Mouse (Mus musculus): ENCODE results near the gene Ndufa13. TPM values are rescaled to one million over a fixed set of nuclear protein-coding genes. Genes with fewer than 3 reads are reported as not detected.

Gene Ndufa13
- polyA plus RNA-seq, 1 experiment from 2014 or later = 96.9 TPM

DNA sequence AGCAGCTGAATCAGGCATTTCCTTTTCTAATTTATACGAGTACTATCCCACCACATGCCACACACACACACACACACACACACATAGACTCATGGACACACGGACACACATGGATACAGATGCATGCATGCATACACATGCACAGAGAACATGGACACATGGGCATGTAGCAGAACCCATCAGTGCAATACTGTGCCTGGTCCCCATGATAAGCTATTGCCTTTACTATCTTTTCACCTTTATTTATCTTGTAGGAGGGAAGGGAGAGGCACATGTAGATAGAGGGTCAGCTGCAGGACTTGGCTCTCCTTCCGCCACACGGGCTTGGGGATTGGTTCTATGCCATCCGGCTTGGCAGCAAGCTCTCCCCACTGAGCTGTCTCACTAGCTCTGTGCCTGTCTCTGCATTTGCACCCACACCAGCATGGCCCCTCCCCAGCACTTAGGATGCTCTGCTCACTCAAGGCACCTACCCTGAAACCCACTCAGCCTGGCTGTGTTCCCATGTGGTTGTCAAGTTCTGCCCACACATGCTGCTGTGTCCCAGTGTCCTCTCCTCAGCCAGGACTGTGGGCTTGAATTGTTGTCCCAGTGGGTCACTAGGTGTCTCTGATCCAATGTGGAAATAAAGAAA lies 38.9 kb downstream of the Ndufa13 start:
- Histone ChIP-seq H3K4me1 (replicated peaks) (peaks cover 16% of the 10 kb centered on the region), H3K9me3 (replicated peaks) (no peaks in the 10 kb centered on the region)
- WGBS (ENCODE audit: insufficient replicate concordance) = 38% methylated on average over 5 of the region's 5 CpGs

DNA sequence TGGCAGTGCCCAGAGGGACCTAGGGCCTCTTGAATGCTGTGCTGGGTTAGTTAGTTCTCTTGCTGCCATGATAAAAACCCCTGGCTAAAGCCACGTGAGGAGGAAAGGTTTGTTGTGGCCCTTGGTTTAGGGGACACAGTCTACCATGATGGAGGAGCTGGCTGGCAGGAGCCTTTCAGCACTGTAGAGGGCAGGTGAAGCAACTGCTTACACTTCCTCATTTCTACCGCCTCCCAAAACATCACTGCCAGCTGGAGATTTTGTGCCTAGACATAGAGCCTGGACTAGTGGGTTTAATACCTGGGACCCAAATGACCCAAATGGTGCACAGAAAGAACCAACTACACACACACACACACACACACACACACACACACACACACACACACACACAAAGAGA lies 41.1 kb downstream of the Ndufa13 start:
- H3K9me3 ChIP-seq (replicated peaks) = no peaks in the 10 kb centered on the region
- H3K9ac ChIP-seq = no peak overlapping the region
- no peak overlapping the region for H3K27ac ChIP-seq (replicated peaks)
- ATAC-seq (ENCODE audit: insufficient read depth) = no peak
- 32% methylated on average over 2 of the region's 2 CpGs for WGBS (ENCODE audit: insufficient replicate concordance)
- peaks cover 16% of the 10 kb centered on the region for H3K4me1 ChIP-seq (replicated peaks)
- no peaks in the 10 kb centered on the region for H3K36me3 ChIP-seq (replicated peaks)
- H3K4me2 ChIP-seq = no peak overlapping the region
- H3K27me3 ChIP-seq = no peaks in the 10 kb centered on the region
- H3K4me3 ChIP-seq (replicated peaks) = no peak overlapping the region

More for the DNA sequence above, 38.9 kb downstream of the Ndufa13 start:
- ATAC-seq (ENCODE audit: insufficient read depth) = peak; percentile 44
- H3K9ac ChIP-seq = no peak overlapping the region
- no peaks in the 10 kb centered on the region for H3K36me3 ChIP-seq (replicated peaks)
- H3K4me2 ChIP-seq = no peak overlapping the region
- no peak overlapping the region for H3K27ac ChIP-seq (replicated peaks)
- H3K27me3 ChIP-seq = no peaks in the 10 kb centered on the region
- no peak overlapping the region for H3K4me3 ChIP-seq (replicated peaks)

- Histone ChIP-seq H3K9ac (no peak overlapping the region), H3K4me1 (replicated peaks) (peaks cover 16% of the 10 kb centered on the region), H3K27me3 (no peaks in the 10 kb centered on the region), H3K27ac (replicated peaks) (no peak overlapping the region), H3K4me2 (no peak overlapping the region), H3K36me3 (replicated peaks) (no peaks in the 10 kb centered on the region), H3K4me3 (replicated peaks) (no peak overlapping the region), H3K9me3 (replicated peaks) (no peaks in the 10 kb centered on the region)
- WGBS (ENCODE audit: insufficient replicate concordance) = 61% methylated on average over 4 of the region's 4 CpGs
- no peak for ATAC-seq (ENCODE audit: insufficient read depth)
Measured at GRCm38 (mm10) chr8:69860807-69861206, 41.6 kb downstream of the Ndufa13 start.

GRCm38 (mm10) chr8:69853869-69854268 lies 48.5 kb downstream of the Ndufa13 start:
- ATAC-seq (ENCODE audit: insufficient read depth) = no peak
- Histone ChIP-seq H3K4me1 (replicated peaks) (peaks cover 16% of the 10 kb centered on the region), H3K9me3 (replicated peaks) (no peaks in the 10 kb centered on the region), H3K36me3 (replicated peaks) (no peaks in the 10 kb centered on the region), H3K4me3 (replicated peaks) (no peak overlapping the region), H3K4me2 (no peak overlapping the region), H3K27ac (replicated peaks) (no peak overlapping the region), H3K27me3 (no peaks in the 10 kb centered on the region), H3K9ac (no peak overlapping the region)
- WGBS (ENCODE audit: insufficient replicate concordance) = 76% methylated on average over 10 of the region's 10 CpGs

DNA sequence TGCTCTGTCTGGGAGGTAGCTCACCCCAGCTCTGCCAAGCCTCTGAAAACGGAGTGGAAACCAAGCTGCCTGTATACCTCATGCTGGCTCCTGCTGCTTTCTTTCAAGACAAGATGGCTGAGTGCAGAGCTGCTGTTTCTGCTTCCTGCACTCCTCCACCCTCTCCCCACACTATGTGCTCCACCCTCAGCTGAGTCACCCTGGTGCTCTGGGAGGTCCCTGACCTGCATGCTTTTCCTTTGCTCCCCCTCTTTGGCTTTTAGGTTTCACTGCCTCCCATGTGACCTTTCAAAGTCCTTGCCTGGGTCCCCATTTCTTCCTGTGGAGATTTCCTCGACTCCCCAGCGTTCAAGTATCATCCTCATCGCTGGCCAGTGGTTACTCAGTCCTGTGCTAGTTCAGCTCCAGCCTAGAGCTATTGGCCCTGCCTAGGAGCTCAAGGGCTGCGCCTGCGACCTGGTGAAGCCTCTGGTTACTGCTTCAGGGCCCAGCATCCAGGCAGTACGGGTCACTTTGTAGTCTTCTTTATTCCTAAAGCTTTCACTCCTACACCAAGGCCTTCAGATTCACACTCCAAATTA lies 51.3 kb downstream of the Ndufa13 start:
- ATAC-seq (ENCODE audit: insufficient read depth) = peak; percentile 85
- WGBS (ENCODE audit: insufficient replicate concordance) = 63% methylated on average over 7 of the region's 7 CpGs
- Histone ChIP-seq H3K9me3 (replicated peaks) (no peaks in the 10 kb centered on the region), H3K9ac (no peak overlapping the region), H3K27me3 (no peaks in the 10 kb centered on the region), H3K4me1 (replicated peaks) (peaks cover 16% of the 10 kb centered on the region), H3K36me3 (replicated peaks) (no peaks in the 10 kb centered on the region), H3K4me3 (replicated peaks) (no peak overlapping the region), H3K4me2 (peak overlapping the region; percentile 44), H3K27ac (replicated peaks) (peak overlapping the region; percentile 72)

- Histone ChIP-seq H3K9me3 (replicated peaks) (no peaks in the 10 kb centered on the region), H3K4me3 (replicated peaks) (no peak overlapping the region), H3K4me1 (replicated peaks) (peaks cover 16% of the 10 kb centered on the region), H3K4me2 (no peak overlapping the region), H3K9ac (no peak overlapping the region), H3K27ac (replicated peaks) (no peak overlapping the region), H3K36me3 (replicated peaks) (no peaks in the 10 kb centered on the region), H3K27me3 (no peaks in the 10 kb centered on the region)
- no peak for ATAC-seq (ENCODE audit: insufficient read depth)
- WGBS (ENCODE audit: insufficient replicate concordance) = 25% methylated on average over 3 of the region's 3 CpGs
Measured at GRCm38 (mm10) chr8:69849899-69850298, 52.5 kb downstream of the Ndufa13 start.

GRCm38 (mm10) chr8:69848951-69849350 lies 53.4 kb downstream of the Ndufa13 start:
- Histone ChIP-seq H3K27me3 (no peaks in the 10 kb centered on the region), H3K4me3 (replicated peaks) (no peak overlapping the region), H3K9ac (no peak overlapping the region), H3K9me3 (replicated peaks) (no peaks in the 10 kb centered on the region), H3K4me2 (no peak overlapping the region), H3K4me1 (replicated peaks) (peaks cover 16% of the 10 kb centered on the region), H3K27ac (replicated peaks) (no peak overlapping the region), H3K36me3 (replicated peaks) (no peaks in the 10 kb centered on the region)
- WGBS (ENCODE audit: insufficient replicate concordance) = 62% methylated on average over 8 of the region's 8 CpGs
- no peak for ATAC-seq (ENCODE audit: insufficient read depth)

DNA sequence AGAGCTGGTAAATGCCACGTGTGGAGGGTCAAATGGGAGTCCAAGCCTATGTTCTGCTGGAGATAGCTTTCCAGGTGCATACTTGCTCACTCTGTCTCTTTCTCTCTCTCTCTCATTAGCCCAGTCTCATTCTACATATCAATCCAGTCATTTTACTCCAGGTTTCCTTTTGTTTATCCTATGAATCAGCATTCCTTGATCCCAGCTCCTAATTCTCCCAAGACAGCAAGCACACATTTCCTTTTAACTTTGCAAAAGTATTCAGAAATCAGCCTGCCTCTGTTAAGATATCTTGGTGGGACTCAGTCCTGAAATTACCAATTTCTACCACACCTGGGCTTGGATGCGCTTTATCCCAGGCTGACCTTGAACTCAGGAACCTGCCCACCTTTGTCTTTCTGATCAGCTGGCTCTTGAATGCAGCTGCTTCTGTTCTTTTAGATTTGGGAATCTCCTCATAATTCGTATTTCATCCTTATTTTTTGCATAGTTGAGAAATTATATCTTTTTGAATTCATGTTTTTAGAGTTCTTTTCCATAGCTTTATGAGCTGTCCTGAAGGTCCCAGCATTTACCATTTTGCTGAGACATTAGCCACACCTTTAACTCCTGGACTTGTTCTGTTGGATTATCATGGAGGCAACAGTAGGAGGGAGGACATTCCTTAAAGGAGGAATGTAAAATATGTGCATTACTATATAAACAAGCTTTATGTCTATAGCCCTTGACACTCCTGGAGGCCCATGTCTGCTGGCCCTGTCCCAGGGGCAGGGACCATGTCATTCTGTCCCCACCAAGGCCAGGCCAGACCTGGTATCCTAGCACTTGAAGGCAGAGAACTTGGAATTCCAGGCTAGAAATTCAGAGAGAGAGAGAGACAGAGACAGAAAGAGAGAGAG lies 54.9 kb downstream of the Ndufa13 start:
- peaks cover 16% of the 10 kb centered on the region for H3K4me1 ChIP-seq (replicated peaks)
- H3K27ac ChIP-seq (replicated peaks) = no peak overlapping the region
- 48% methylated on average over 3 of the region's 3 CpGs for WGBS (ENCODE audit: insufficient replicate concordance)
- H3K4me2 ChIP-seq = no peak overlapping the region
- H3K9me3 ChIP-seq (replicated peaks) = no peaks in the 10 kb centered on the region
- H3K27me3 ChIP-seq = no peaks in the 10 kb centered on the region
- H3K36me3 ChIP-seq (replicated peaks) = no peaks in the 10 kb centered on the region
- no peak overlapping the region for H3K9ac ChIP-seq
- no peak overlapping the region for H3K4me3 ChIP-seq (replicated peaks)
- ATAC-seq (ENCODE audit: insufficient read depth) = no peak

Other genes with a start within 250 kb of the Ndufa13 start
- 0.44 and 0.54 TPM in 2 replicates for gene Zfp964, start 248.1 kb downstream of the Ndufa13 start, polyA plus RNA-seq (2015; fragmentation: Nextera tagmentation; extraction: Ambion mirVana)
- 10.7 and 11.3 TPM in 2 replicates for gene Zfp869, start 191.8 kb downstream of the Ndufa13 start, polyA plus RNA-seq (2015; fragmentation: Nextera tagmentation; extraction: Ambion mirVana)
- gene Zfp963, start 152.6 kb downstream of the Ndufa13 start, polyA plus RNA-seq (2015; fragmentation: Nextera tagmentation; extraction: Ambion mirVana) = 2.0 and 2.2 TPM in 2 replicates
- gene Gm20422, start 127.7 kb downstream of the Ndufa13 start, polyA plus RNA-seq (2015; fragmentation: Nextera tagmentation; extraction: Ambion mirVana) = 0.62 TPM in 1 of 2 replicates, not detected in the other
- 19.6 and 23.0 TPM in 2 replicates for gene Atp13a1, start 111.4 kb downstream of the Ndufa13 start, polyA plus RNA-seq (2015; fragmentation: Nextera tagmentation; extraction: Ambion mirVana)
- 7.4 and 8.5 TPM in 2 replicates for gene Zfp866, start 111.4 kb downstream of the Ndufa13 start, polyA plus RNA-seq (2015; fragmentation: Nextera tagmentation; extraction: Ambion mirVana)
- 5.7 and 7.5 TPM in 2 replicates for gene Gmip, start 93.9 kb downstream of the Ndufa13 start, polyA plus RNA-seq (2015; fragmentation: Nextera tagmentation; extraction: Ambion mirVana)
- 0.06 TPM in 2 replicates for gene Lpar2, start 80.1 kb downstream of the Ndufa13 start, polyA plus RNA-seq (2015; fragmentation: Nextera tagmentation; extraction: Ambion mirVana)
- gene Pbx4, start 70.1 kb downstream of the Ndufa13 start, polyA plus RNA-seq (2015; fragmentation: Nextera tagmentation; extraction: Ambion mirVana) = 2.0 and 2.4 TPM in 2 replicates
- 0.03 and 0.06 TPM in 2 replicates for gene Cilp2, start 14.9 kb downstream of the Ndufa13 start, polyA plus RNA-seq (2015; fragmentation: Nextera tagmentation; extraction: Ambion mirVana)
- 2.1 TPM in 2 replicates for gene Tssk6, start 374 bp downstream of the Ndufa13 start, polyA plus RNA-seq (2015; fragmentation: Nextera tagmentation; extraction: Ambion mirVana)
- 0.51 and 0.54 TPM in 2 replicates for gene Yjefn3, start 154 bp upstream of the Ndufa13 start, polyA plus RNA-seq (2015; fragmentation: Nextera tagmentation; extraction: Ambion mirVana)
- 28.0 and 32.2 TPM in 2 replicates for gene Gatad2a, start 93.8 kb upstream of the Ndufa13 start, polyA plus RNA-seq (2015; fragmentation: Nextera tagmentation; extraction: Ambion mirVana)
- gene Mau2, start 140.2 kb upstream of the Ndufa13 start, polyA plus RNA-seq (2015; fragmentation: Nextera tagmentation; extraction: Ambion mirVana) = 23.0 and 25.6 TPM in 2 replicates
- 15.3 and 16.2 TPM in 2 replicates for gene Sugp1, start 140.3 kb upstream of the Ndufa13 start, polyA plus RNA-seq (2015; fragmentation: Nextera tagmentation; extraction: Ambion mirVana)
- 1.6 and 2.3 TPM in 2 replicates for gene Tm6sf2, start 170.4 kb upstream of the Ndufa13 start, polyA plus RNA-seq (2015; fragmentation: Nextera tagmentation; extraction: Ambion mirVana)
- 0.05 and 0.06 TPM in 2 replicates for gene Hapln4, start 180.9 kb upstream of the Ndufa13 start, polyA plus RNA-seq (2015; fragmentation: Nextera tagmentation; extraction: Ambion mirVana)
- gene Ncan, start 218.3 kb upstream of the Ndufa13 start, polyA plus RNA-seq (2015; fragmentation: Nextera tagmentation; extraction: Ambion mirVana) = 0.02 and 0.03 TPM in 2 replicates
- gene Nr2c2ap, start 228.8 kb upstream of the Ndufa13 start, polyA plus RNA-seq (2015; fragmentation: Nextera tagmentation; extraction: Ambion mirVana) = 16.8 and 17.4 TPM in 2 replicates
- 6.5 and 7.3 TPM in 2 replicates for gene Rfxank, start 236.6 kb upstream of the Ndufa13 start, polyA plus RNA-seq (2015; fragmentation: Nextera tagmentation; extraction: Ambion mirVana)
- gene Borcs8, start 236.9 kb upstream of the Ndufa13 start, polyA plus RNA-seq (2015; fragmentation: Nextera tagmentation; extraction: Ambion mirVana) = 22.4 and 25.7 TPM in 2 replicates
- gene Mef2b, start 237.2 kb upstream of the Ndufa13 start, polyA plus RNA-seq (2015; fragmentation: Nextera tagmentation; extraction: Ambion mirVana) = not detected in 2 replicates

Measured in liver, embryonic 15.5 days (tissue).